Mouse (Mus musculus) liver, postnatal 0 days (tissue): ENCODE results near the gene Aamp. TPM values are rescaled to one million over a fixed set of nuclear protein-coding genes. Genes with fewer than 3 reads are reported as not detected.

ENCODE experiments used
- ATAC-seq: fragments of 200-750 bp; cut with Nextera tagmentation; 2 replicates; pipeline ENCODE4 v1.8.0; 2017; ENCODE audit warnings: mild to moderate bottlenecking, moderate library complexity
- DNase-seq: peaks from one replicate; pipeline ENCODE4 v3.0.0-alpha.2; 2016
- H3K27ac ChIP-seq: fragments of 300-500 bp; sonication (generic); 2 replicates; pipeline ENCODE4 v1.5.1; 2014; ENCODE audit warnings: antibody characterized with exemption, moderate library complexity, mild to moderate bottlenecking, low read depth
- H3K27me3 ChIP-seq: fragments of 300-500 bp; sonication (generic); 2 replicates; pipeline ENCODE4 v1.6.1; 2014; ENCODE audit warnings: low read length, control low read depth, mixed read lengths; ENCODE audit not compliant: insufficient read depth
- H3K36me3 ChIP-seq: fragments of 300-500 bp; sonication (generic); replicated peaks from 2 replicates; pipeline ENCODE4 v1.6.1; 2014; ENCODE audit warnings: mild to moderate bottlenecking, control low read depth, low read length, moderate library complexity, mixed read lengths; ENCODE audit not compliant: insufficient read depth
- H3K4me1 ChIP-seq: fragments of 300-500 bp; sonication (generic); 2 replicates; pipeline ENCODE4 v1.6.1; 2014; ENCODE audit warnings: antibody characterized with exemption, mild to moderate bottlenecking, control low read depth; ENCODE audit not compliant: insufficient read depth
- H3K4me2 ChIP-seq: fragments of 300-500 bp; sonication (generic); 2 replicates; pipeline ENCODE4 v1.6.1; 2014; ENCODE audit warnings: low read depth, mild to moderate bottlenecking, low read length, moderate library complexity, mixed read lengths
- H3K4me3 ChIP-seq: fragments of 300-500 bp; sonication (generic); 2 replicates; pipeline ENCODE4 v1.5.1; 2014; ENCODE audit warnings: low read depth, low read length
- H3K9ac ChIP-seq: fragments of 300-500 bp; sonication (generic); replicated peaks from 2 replicates; pipeline ENCODE4 v1.6.1; 2014; ENCODE audit warnings: mild to moderate bottlenecking, moderate library complexity
- H3K9me3 ChIP-seq: fragments of 300-500 bp; sonication (generic); 2 replicates; pipeline ENCODE4 v1.6.1; 2016; ENCODE audit warnings: mild to moderate bottlenecking, control low read depth, low read length, mixed read lengths
- CTCF ChIP-seq: sonication (generic); IDR thresholded peaks from 2 replicates; pipeline ENCODE4 v1.5.1; 2016; ENCODE audit warnings: antibody characterized with exemption, low read depth
- EP300 ChIP-seq: IDR thresholded peaks from 2 replicates; pipeline ENCODE4 v1.6.1; 2016; ENCODE audit warnings: antibody characterized with exemption, low read depth, mild to moderate bottlenecking
- WGBS: fragments of 180-500 bp; shearing (Covaris S2); extraction: QIAGEN DNeasy Blood & Tissue Kit; methylation state at CpG from one replicate; pipeline ENCODE4 v1.1.7; 2014; ENCODE audit not compliant: insufficient replicate concordance; 5-methylcytosine and 5-hydroxymethylcytosine counted together
- polyA plus RNA-seq: library from polyadenylated mRNA; unstranded; fragments of >200 nt; fragmentation: Nextera tagmentation; extraction: Ambion mirVana; gene quantifications from 2 replicates; pipeline ENCODE4 v1.2.1, GENCODE M21; 2015

The Aamp gene
- polyA plus RNA-seq, 1 experiment from 2014 or later = 109 TPM

GRCm38 (mm10) chr1:74302835-74303234 lies 18.3 kb upstream of the Aamp start:
- no peak overlapping the region for H3K27ac ChIP-seq
- WGBS = 68% methylated on average over 2 of the region's 2 CpGs
- H3K9ac ChIP-seq = peak overlapping the region; percentile 78; the same call in 1 of the 2 replicates
- H3K36me3 ChIP-seq = no peaks in the 10 kb centered on the region
- no peak overlapping the region for H3K4me3 ChIP-seq
- H3K9me3 ChIP-seq = no peaks in the 10 kb centered on the region
- ATAC-seq (no peak), DNase-seq (no peak)
- no peaks in the 10 kb centered on the region for H3K27me3 ChIP-seq
- H3K4me2 ChIP-seq = peak overlapping the region; percentile 82
- H3K4me1 ChIP-seq = peaks cover 42% of the 10 kb centered on the region
- no peak for TF ChIP-seq CTCF
- no peak for TF ChIP-seq EP300

DNA sequence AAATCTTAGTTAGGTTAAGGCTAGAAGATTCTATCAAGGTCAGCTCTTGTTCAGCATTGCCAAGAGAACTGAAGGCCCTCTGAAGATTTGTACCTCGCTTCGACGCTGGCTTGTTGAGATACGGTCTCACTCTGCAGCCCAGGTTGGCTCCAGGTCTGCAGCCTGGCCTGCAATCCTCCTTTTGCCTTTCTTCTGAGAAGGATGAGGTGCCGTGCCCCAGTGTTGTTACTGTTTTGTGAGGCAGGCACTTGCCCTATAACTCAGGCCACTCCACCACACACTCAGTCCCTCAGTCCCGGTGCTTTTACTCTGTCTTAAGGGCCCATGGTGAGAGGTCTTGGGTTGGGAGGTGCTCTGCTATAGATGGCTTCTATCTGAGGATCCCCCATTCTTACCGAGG lies 17.7 kb upstream of the Aamp start:
- no peak for TF ChIP-seq CTCF
- TF ChIP-seq EP300 = no peak
- Histone ChIP-seq H3K9ac (no peak overlapping the region), H3K36me3 (no peaks in the 10 kb centered on the region), H3K4me3 (no peak overlapping the region), H3K4me2 (no peak overlapping the region), H3K27ac (no peak overlapping the region), H3K9me3 (no peaks in the 10 kb centered on the region), H3K4me1 (peaks cover 42% of the 10 kb centered on the region), H3K27me3 (no peaks in the 10 kb centered on the region)
- DNase-seq = no peak
- WGBS = 91% methylated on average over 7 of the region's 7 CpGs
- ATAC-seq = no peak

- H3K9me3 ChIP-seq = no peaks in the 10 kb centered on the region
- ATAC-seq (no peak), DNase-seq (no peak)
- peaks cover 53% of the 10 kb centered on the region for H3K4me1 ChIP-seq
- 59% methylated on average over 6 of the region's 6 CpGs for WGBS
- no peak for TF ChIP-seq EP300
- TF ChIP-seq CTCF = no peak
- no peaks in the 10 kb centered on the region for H3K27me3 ChIP-seq
- H3K36me3 ChIP-seq = 0 out of 2 replicates have a peak, but pooled peaks cover 4% of the 10 kb centered on the region
- H3K9ac ChIP-seq = no peak overlapping the region
- no peak overlapping the region for H3K4me2 ChIP-seq
- H3K4me3 ChIP-seq = no peak overlapping the region
- no peak overlapping the region for H3K27ac ChIP-seq
These were observed 16.0 kb upstream of the Aamp start for GRCm38 (mm10) chr1:74300347-74301110.

DNA sequence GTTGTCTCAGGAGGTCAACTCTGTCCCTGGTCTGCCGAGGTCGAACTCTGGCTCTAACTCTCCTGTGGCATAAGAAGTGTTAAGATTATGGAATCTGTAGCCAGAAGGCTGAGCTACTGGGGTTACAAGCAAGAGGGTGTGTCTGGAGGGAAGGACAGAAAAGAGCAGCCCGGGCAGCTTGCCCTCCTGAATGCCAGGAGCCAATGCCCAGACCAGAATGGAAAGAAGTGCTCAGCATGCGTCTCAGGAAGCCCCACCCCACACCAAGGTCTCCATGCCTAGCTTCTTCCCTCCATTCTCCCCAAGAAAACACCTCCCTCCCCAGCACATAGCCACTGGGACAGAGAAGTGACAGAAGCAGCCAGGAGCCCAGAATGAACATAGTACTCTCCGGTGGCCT lies 14.5 kb upstream of the Aamp start:
- 74% methylated on average over 5 of the region's 5 CpGs for WGBS
- H3K27ac ChIP-seq = no peak overlapping the region

GRCm38 (mm10) chr1:74298157-74298750 lies 13.7 kb upstream of the Aamp start:
- WGBS = 86% methylated on average over 5 of the region's 5 CpGs
- peaks cover 59% of the 10 kb centered on the region for H3K4me1 ChIP-seq
- peaks cover 9% of the 10 kb centered on the region for H3K36me3 ChIP-seq
- H3K4me2 ChIP-seq = no peak overlapping the region
- H3K9ac ChIP-seq = no peak overlapping the region
- TF ChIP-seq CTCF (no peak), EP300 (no peak)
- ATAC-seq (no peak), DNase-seq (no peak)
- H3K27me3 ChIP-seq = no peaks in the 10 kb centered on the region
- H3K9me3 ChIP-seq = no peaks in the 10 kb centered on the region
- H3K4me3 ChIP-seq = no peak overlapping the region
- no peak overlapping the region for H3K27ac ChIP-seq

More for the DNA sequence above, 14.5 kb upstream of the Aamp start:
- no peak overlapping the region for H3K4me2 ChIP-seq
- no peak overlapping the region for H3K9ac ChIP-seq
- TF ChIP-seq CTCF (no peak), EP300 (no peak)
- ATAC-seq (no peak), DNase-seq (no peak)
- no peaks in the 10 kb centered on the region for H3K9me3 ChIP-seq
- no peaks in the 10 kb centered on the region for H3K27me3 ChIP-seq
- H3K4me3 ChIP-seq = no peak overlapping the region
- H3K4me1 ChIP-seq = peaks cover 62% of the 10 kb centered on the region
- peaks cover 8% of the 10 kb centered on the region for H3K36me3 ChIP-seq

DNA sequence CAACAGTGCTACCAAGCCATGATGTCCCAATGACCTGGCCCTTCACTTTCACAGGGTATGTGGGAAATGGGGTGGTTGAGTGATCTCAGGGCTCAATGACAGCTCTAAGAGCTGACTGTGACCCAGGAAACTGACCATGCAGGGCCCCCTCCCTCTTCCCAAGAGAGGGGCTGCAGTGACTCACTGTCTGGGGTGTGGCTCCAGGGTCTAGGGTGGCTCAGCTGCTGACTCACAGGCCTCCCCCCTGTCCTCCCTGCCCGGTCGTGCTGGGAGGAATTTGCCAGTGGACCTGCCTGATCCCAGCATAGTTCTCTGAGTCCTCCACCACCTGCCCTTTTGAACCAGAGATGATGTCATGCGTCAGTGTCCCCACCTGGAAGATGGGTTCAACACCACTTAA lies 12.7 kb upstream of the Aamp start:
- Histone ChIP-seq H3K4me3 (no peak overlapping the region), H3K4me1 (peaks cover 49% of the 10 kb centered on the region), H3K9ac (peak overlapping the region; percentile 8; the same call in 1 of the 2 replicates)

More for the DNA sequence above, 12.7 kb upstream of the Aamp start:
- 70% methylated on average over 3 of the region's 3 CpGs for WGBS
- peak overlapping the region; percentile 74; the same call in 1 of the 2 replicates for H3K4me2 ChIP-seq
- DNase-seq (no peak), ATAC-seq (no peak)
- peaks cover 15% of the 10 kb centered on the region for H3K36me3 ChIP-seq
- TF ChIP-seq CTCF (no peak), EP300 (no peak)
- H3K27me3 ChIP-seq = no peaks in the 10 kb centered on the region
- H3K9me3 ChIP-seq = no peaks in the 10 kb centered on the region
- peak overlapping the region; percentile 96 for H3K27ac ChIP-seq
